Mouse (Mus musculus): ENCODE measurements around the gene Pfpl.

The Pfpl gene

GRCm38 (mm10) chr19:12427605-12428004 lies at the start of gene Pfpl:
Gene Pfpl, plus strand, starts transcription at chr19:12427905.
- DNase-seq (ENCODE audit: extremely low read depth, low read depth, low spot score) = no peak

- DNase-seq (ENCODE audit: extremely low read depth, low read depth, low spot score) = no peak
Observed at GRCm38 (mm10) chr19:12386979-12387378, 40.7 kb upstream of the Pfpl start, which contains the start of gene Olfr1440. Gene Olfr1440, plus strand, starts transcription at chr19:12387279.

- no peak for DNase-seq (ENCODE audit: extremely low read depth, low read depth, low spot score)
Observed at GRCm38 (mm10) chr19:12413737-12414136, 14.0 kb upstream of the Pfpl start.

GRCm38 (mm10) chr19:12417361-12417760 lies 10.3 kb upstream of the Pfpl start, which contains the start of gene Olfr1441:
Gene Olfr1441, plus strand, starts transcription at chr19:12417433.
- DNase-seq (ENCODE audit: extremely low read depth, low read depth, low spot score) = no peak

GRCm38 (mm10) chr19:12418312-12418711 lies 9.4 kb upstream of the Pfpl start:
- no peak for DNase-seq (ENCODE audit: extremely low read depth, low read depth, low spot score)

- DNase-seq (ENCODE audit: extremely low read depth, low read depth, low spot score) = no peak
Observed at GRCm38 (mm10) chr19:12420555-12420954, 7.2 kb upstream of the Pfpl start.

- DNase-seq (ENCODE audit: extremely low read depth, low read depth, low spot score) = no peak
Observed at GRCm38 (mm10) chr19:12421680-12422079, 6.0 kb upstream of the Pfpl start.

GRCm38 (mm10) chr19:12427101-12427500 lies 604 bp upstream of the Pfpl start:
- no peak for DNase-seq (ENCODE audit: extremely low read depth, low read depth, low spot score)

GRCm38 (mm10) chr19:12433033-12433432 lies 5.3 kb downstream of the Pfpl start:
- no peak for DNase-seq (ENCODE audit: extremely low read depth, low read depth, low spot score)

- DNase-seq (ENCODE audit: extremely low read depth, low read depth, low spot score) = no peak
Observed at GRCm38 (mm10) chr19:12435011-12435416, 7.3 kb downstream of the Pfpl start.

GRCm38 (mm10) chr19:12435750-12436524 lies 8.2 kb downstream of the Pfpl start:
- DNase-seq (ENCODE audit: extremely low read depth, low read depth, low spot score) = no peak

- no peak for DNase-seq (ENCODE audit: extremely low read depth, low read depth, low spot score)
Observed at GRCm38 (mm10) chr19:12439581-12439980, 11.9 kb downstream of the Pfpl start.

- no peak for DNase-seq (ENCODE audit: extremely low read depth, low read depth, low spot score)
Observed at GRCm38 (mm10) chr19:12440103-12440725, 12.5 kb downstream of the Pfpl start.

GRCm38 (mm10) chr19:12442560-12442959 lies 14.9 kb downstream of the Pfpl start:
- DNase-seq (ENCODE audit: extremely low read depth, low read depth, low spot score) = no peak

GRCm38 (mm10) chr19:12445014-12445413 lies 17.3 kb downstream of the Pfpl start:
- peak; percentile 50 for DNase-seq (ENCODE audit: extremely low read depth, low read depth, low spot score)

- DNase-seq (ENCODE audit: extremely low read depth, low read depth, low spot score) = no peak
Observed at GRCm38 (mm10) chr19:12457401-12458066, 29.8 kb downstream of the Pfpl start.

GRCm38 (mm10) chr19:12459516-12459915 lies 31.8 kb downstream of the Pfpl start:
- no peak for DNase-seq (ENCODE audit: extremely low read depth, low read depth, low spot score)

- DNase-seq (ENCODE audit: extremely low read depth, low read depth, low spot score) = no peak
Observed at GRCm38 (mm10) chr19:12460282-12461249, 32.9 kb downstream of the Pfpl start, which contains the start of gene Mpeg1. Gene Mpeg1, plus strand, starts transcription at chr19:12460779.

GRCm38 (mm10) chr19:12462851-12463721 lies 35.4 kb downstream of the Pfpl start:
- no peak for DNase-seq (ENCODE audit: extremely low read depth, low read depth, low spot score)

GRCm38 (mm10) chr19:12463722-12464035 lies 36.0 kb downstream of the Pfpl start:
- DNase-seq (ENCODE audit: extremely low read depth, low read depth, low spot score) = no peak
